Mouse (Mus musculus): ENCODE data around the gene Smg6.

- TF ChIP-seq EP300 (IDR thresholded peaks at IDR 0.05; ENCODE audit: insufficient read depth, low read depth, low read length), result no peak
- no peak for TF ChIP-seq POLR2A (IDR thresholded peaks at IDR 0.05; ENCODE audit: insufficient read depth, low read length)
These were observed 192.5 kb downstream of the Smg6 start for GRCm38 (mm10) chr11:75118141-75118540.

Measured in ES-Bruce4 (cell line).